Mouse (Mus musculus): ENCODE measurements around the gene Magi3. TPM values are rescaled to one million over a fixed set of nuclear protein-coding genes. Genes with fewer than 3 reads are reported as not detected.

Magi3 gene
- total and polyA plus RNA-seq, 3 experiments: 0.68 to 2.6 (median 1.8) TPM

DNA sequence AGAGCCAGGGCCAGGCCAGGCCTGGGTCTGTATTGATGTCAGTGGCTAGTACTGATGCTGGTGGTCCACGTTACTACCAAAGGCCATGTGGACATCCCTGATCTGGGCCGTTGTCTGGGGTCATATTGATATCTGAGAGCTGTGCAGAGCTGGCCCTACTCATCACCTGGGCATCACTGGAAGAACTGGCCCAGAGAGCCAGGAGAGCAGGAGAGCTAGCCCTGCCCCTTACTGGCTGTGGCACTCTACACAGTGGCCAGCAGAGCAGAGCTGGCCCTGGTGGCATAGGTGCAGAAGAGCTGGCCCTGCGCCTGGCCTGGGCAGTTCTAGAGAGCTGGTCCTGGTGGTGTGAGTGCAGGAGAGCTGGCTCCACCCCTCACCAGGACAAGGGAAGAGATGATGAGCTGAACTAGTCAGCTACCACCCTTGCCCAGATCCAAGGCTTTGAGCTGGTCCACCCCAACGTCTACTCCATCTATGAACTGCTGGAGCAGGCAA, 81.2 kb downstream of the Magi3 start:
- H3K9me3 ChIP-seq (replicated peaks; ENCODE audit: low read length): no peaks in the 10 kb centered on the region
- no peak overlapping the region for H3K4me3 ChIP-seq (replicated peaks in 1 of 3; ENCODE audit: low read depth in 2 of 3, low read length in 2 of 3, poor library complexity in 1 of 3)
- H3K4me2 ChIP-seq (ENCODE audit: insufficient read depth, low read depth, poor library complexity, severe bottlenecking): no peak overlapping the region
- DNase-seq (ENCODE audit: extremely low read depth): no peak
- no peaks in the 10 kb centered on the region for H3K4me1 ChIP-seq (ENCODE audit: control insufficient read depth in 1 of 2, insufficient read depth in 2 of 2)
- no peak for TF ChIP-seq NELFE (IDR thresholded peaks at IDR 0.05; ENCODE audit: low read depth, low read length)
- TF ChIP-seq ZNF384 (IDR thresholded peaks at IDR 0.05; ENCODE audit: low read depth, low read length): no peak
- no peak for TF ChIP-seq CHD1 (IDR thresholded peaks at IDR 0.05; ENCODE audit: low read depth, low read length)
- no peak for TF ChIP-seq BHLHE40 (IDR thresholded peaks at IDR 0.05; ENCODE audit: low read depth, low read length)
- TF ChIP-seq ZKSCAN1 (IDR thresholded peaks at IDR 0.05; ENCODE audit: borderline replicate concordance, low read depth, low read length): no peak
- TF ChIP-seq NRF1 (IDR thresholded peaks at IDR 0.05; ENCODE audit: low read depth, low read length): no peak
- no peak for TF ChIP-seq MXI1 (IDR thresholded peaks at IDR 0.05; ENCODE audit: low read depth, low read length)
- no peak for TF ChIP-seq MAZ (IDR thresholded peaks at IDR 0.05; ENCODE audit: low read depth, low read length)
- TF ChIP-seq PAX5 (IDR thresholded peaks at IDR 0.05; ENCODE audit: low read length): no peak
- no peak for TF ChIP-seq CHD2 (IDR thresholded peaks at IDR 0.05; ENCODE audit: low read length)
- TF ChIP-seq JUN (IDR thresholded peaks at IDR 0.05; ENCODE audit: insufficient read depth, low read depth, low read length): no peak
- TF ChIP-seq MEF2A (IDR thresholded peaks at IDR 0.05; ENCODE audit: borderline replicate concordance, low read depth, low read length): no peak
- TF ChIP-seq USF2 (conservative IDR thresholded peaks at IDR 0.05; ENCODE audit: low read depth, low read length): no peak
- no peak for TF ChIP-seq TCF12 (IDR thresholded peaks at IDR 0.05; ENCODE audit: low read depth, low read length)
- TF ChIP-seq UBTF (IDR thresholded peaks at IDR 0.05; ENCODE audit: low read depth, low read length): no peak
- TF ChIP-seq SIN3A (IDR thresholded peaks at IDR 0.05; ENCODE audit: low read length): no peak
- TF ChIP-seq SMC3 (IDR thresholded peaks at IDR 0.05; ENCODE audit: low read depth, low read length): no peak
- TF ChIP-seq USF1 (IDR thresholded peaks at IDR 0.05; ENCODE audit: low read depth, low read length): no peak
- no peak for TF ChIP-seq ELF1 (IDR thresholded peaks at IDR 0.05; ENCODE audit: low read depth, low read length)
- no peak for TF ChIP-seq CTCF (conservative IDR thresholded peaks at IDR 0.05 in 1 of 2, IDR thresholded peaks at IDR 0.05 in 1 of 2; ENCODE audit: low read depth in 2 of 2, low read length in 2 of 2)
- no peak overlapping the region for H3K9ac ChIP-seq (ENCODE audit: insufficient read depth, low read depth)
- H3K27me3 ChIP-seq (replicated peaks): no peaks in the 10 kb centered on the region
- dilution Hi-C loops (cut with MboI; ENCODE audit: extremely low pct_ligation_motif_present, extremely low pct_unique_long_range_greater_than_20kb, low sequenced_read_pairs) (no loop called here), in situ Hi-C loops (cut with MboI; ENCODE audit: low pct_ligation_motif_present, low pct_unique_long_range_greater_than_20kb, low sequenced_read_pairs) (no loop called here)
- H3K79me2 ChIP-seq (replicated peaks; ENCODE audit: control insufficient read depth, extremely low read depth, insufficient read depth, poor library complexity, severe bottlenecking): no peaks in the 10 kb centered on the region
- no peaks in the 10 kb centered on the region for H3K36me3 ChIP-seq (replicated peaks in 1 of 2; ENCODE audit: control insufficient read depth in 1 of 2, insufficient read depth in 1 of 2, low read length in 1 of 2)
- H3K27ac ChIP-seq (ENCODE audit: insufficient read depth, low read depth): no peak overlapping the region

DNA sequence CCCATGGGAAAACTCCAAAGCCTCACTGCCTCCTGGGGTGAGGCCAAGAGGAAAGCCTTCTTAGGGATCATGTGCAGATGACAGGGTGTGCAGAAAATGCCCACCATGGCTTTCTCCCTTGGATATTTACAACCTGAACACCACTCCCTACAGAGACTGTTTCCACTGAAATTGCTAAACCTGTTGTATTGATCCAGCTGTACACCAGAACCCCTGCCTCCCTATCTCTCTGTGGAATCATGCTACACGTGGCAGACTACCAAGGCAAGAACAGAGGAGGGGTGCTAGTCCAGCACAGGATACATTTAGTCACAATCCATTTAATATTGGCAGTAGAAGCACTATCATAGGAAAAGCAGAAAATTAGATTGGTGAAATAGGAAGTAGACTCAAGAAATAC, 94.5 kb downstream of the Magi3 start:
- Histone ChIP-seq H3K4me2 (ENCODE audit: insufficient read depth, low read depth, poor library complexity, severe bottlenecking) (no peak overlapping the region), H3K9ac (ENCODE audit: insufficient read depth, low read depth) (no peak overlapping the region), H3K27ac (ENCODE audit: insufficient read depth, low read depth) (no peak overlapping the region), H3K4me3 (replicated peaks in 1 of 3; ENCODE audit: low read depth in 2 of 3, low read length in 2 of 3, poor library complexity in 1 of 3) (no peak overlapping the region), H3K79me2 (replicated peaks; ENCODE audit: control insufficient read depth, extremely low read depth, insufficient read depth, poor library complexity, severe bottlenecking) (no peaks in the 10 kb centered on the region), H3K4me1 (ENCODE audit: control insufficient read depth in 1 of 2, insufficient read depth in 2 of 2) (no peaks in the 10 kb centered on the region), H3K27me3 (replicated peaks) (no peaks in the 10 kb centered on the region), H3K36me3 (replicated peaks in 1 of 2; ENCODE audit: control insufficient read depth in 1 of 2, insufficient read depth in 1 of 2, low read length in 1 of 2) (no peaks in the 10 kb centered on the region), H3K9me3 (replicated peaks; ENCODE audit: low read length) (no peaks in the 10 kb centered on the region)
- no peak for TF ChIP-seq JUN (IDR thresholded peaks at IDR 0.05; ENCODE audit: insufficient read depth, low read depth, low read length)
- no peak for TF ChIP-seq ZNF384 (IDR thresholded peaks at IDR 0.05; ENCODE audit: low read depth, low read length)
- no peak for TF ChIP-seq USF1 (IDR thresholded peaks at IDR 0.05; ENCODE audit: low read depth, low read length)
- TF ChIP-seq SIN3A (IDR thresholded peaks at IDR 0.05; ENCODE audit: low read length): no peak
- TF ChIP-seq ZC3H11A (IDR thresholded peaks at IDR 0.05; ENCODE audit: low read depth, low read length): no peak
- no peak for TF ChIP-seq SMC3 (IDR thresholded peaks at IDR 0.05; ENCODE audit: low read depth, low read length)
- no peak for TF ChIP-seq TCF12 (IDR thresholded peaks at IDR 0.05; ENCODE audit: low read depth, low read length)
- no peak for TF ChIP-seq ZMIZ1 (IDR thresholded peaks at IDR 0.05; ENCODE audit: low read depth, low read length)
- TF ChIP-seq CHD2 (IDR thresholded peaks at IDR 0.05; ENCODE audit: low read length): no peak
- no peak for TF ChIP-seq E2F4 (IDR thresholded peaks at IDR 0.05; ENCODE audit: insufficient replicate concordance, low read depth, low read length)
- TF ChIP-seq MEF2A (IDR thresholded peaks at IDR 0.05; ENCODE audit: borderline replicate concordance, low read depth, low read length): no peak
- dilution Hi-C loops (cut with MboI; ENCODE audit: extremely low pct_ligation_motif_present, extremely low pct_unique_long_range_greater_than_20kb, low sequenced_read_pairs) (no loop called here), in situ Hi-C loops (cut with MboI; ENCODE audit: low pct_ligation_motif_present, low pct_unique_long_range_greater_than_20kb, low sequenced_read_pairs) (no loop called here)
- DNase-seq (ENCODE audit: extremely low read depth): no peak
